Mouse (Mus musculus): Measurements from ENCODE around the gene Tcte2.

Gene Tcte2

GRCm38 (mm10) chr17:13720187-13720586 is 41.4 kb downstream of the Tcte2 start:
- no peak for DNase-seq (ENCODE audit: low read depth, low spot score)

GRCm38 (mm10) chr17:13717428-13717827 is 44.2 kb downstream of the Tcte2 start:
- no peak for DNase-seq (ENCODE audit: low read depth, low spot score)

- DNase-seq (ENCODE audit: low read depth, low spot score), result no peak
These were observed 45.3 kb downstream of the Tcte2 start for GRCm38 (mm10) chr17:13716336-13716735.

GRCm38 (mm10) chr17:13715511-13715910 is 46.1 kb downstream of the Tcte2 start:
- no peak for DNase-seq (ENCODE audit: low read depth, low spot score)

GRCm38 (mm10) chr17:13714654-13715053 is 47.0 kb downstream of the Tcte2 start:
- no peak for DNase-seq (ENCODE audit: low read depth, low spot score)

GRCm38 (mm10) chr17:13714128-13714527 is 47.5 kb downstream of the Tcte2 start:
- DNase-seq (ENCODE audit: low read depth, low spot score), result no peak

GRCm38 (mm10) chr17:13712518-13712917 is 49.1 kb downstream of the Tcte2 start:
- DNase-seq (ENCODE audit: low read depth, low spot score), result no peak

- DNase-seq (ENCODE audit: low read depth, low spot score), result no peak
These were observed 49.5 kb downstream of the Tcte2 start for GRCm38 (mm10) chr17:13712116-13712515.

GRCm38 (mm10) chr17:13711173-13711572 is 50.5 kb downstream of the Tcte2 start:
- DNase-seq (ENCODE audit: low read depth, low spot score), result no peak

GRCm38 (mm10) chr17:13705481-13705921 is 56.1 kb downstream of the Tcte2 start:
- DNase-seq (ENCODE audit: low read depth, low spot score), result no peak

- DNase-seq (ENCODE audit: low read depth, low spot score), result no peak
These were observed 57.9 kb downstream of the Tcte2 start for GRCm38 (mm10) chr17:13703611-13704320.

GRCm38 (mm10) chr17:13700131-13701016 is 61.3 kb downstream of the Tcte2 start:
- DNase-seq (ENCODE audit: low read depth, low spot score), result no peak

GRCm38 (mm10) chr17:13699716-13700115 is 61.9 kb downstream of the Tcte2 start:
- no peak for DNase-seq (ENCODE audit: low read depth, low spot score)

GRCm38 (mm10) chr17:13698194-13698593 is 63.4 kb downstream of the Tcte2 start:
- DNase-seq (ENCODE audit: low read depth, low spot score), result no peak

- no peak for DNase-seq (ENCODE audit: low read depth, low spot score)
These were observed 64.0 kb downstream of the Tcte2 start for GRCm38 (mm10) chr17:13697646-13698045.

- no peak for DNase-seq (ENCODE audit: low read depth, low spot score)
These were observed 65.7 kb downstream of the Tcte2 start for GRCm38 (mm10) chr17:13695881-13696280.

- DNase-seq (ENCODE audit: low read depth, low spot score), result no peak
These were observed 66.4 kb downstream of the Tcte2 start for GRCm38 (mm10) chr17:13695211-13695610.

GRCm38 (mm10) chr17:13694181-13694580 is 67.4 kb downstream of the Tcte2 start:
- no peak for DNase-seq (ENCODE audit: low read depth, low spot score)

GRCm38 (mm10) chr17:13687656-13688055 is 74.0 kb downstream of the Tcte2 start:
- DNase-seq (ENCODE audit: low read depth, low spot score), result no peak

- no peak for DNase-seq (ENCODE audit: low read depth, low spot score)
These were observed 74.5 kb downstream of the Tcte2 start for GRCm38 (mm10) chr17:13687086-13687485.

GRCm38 (mm10) chr17:13685621-13686020 is 76.0 kb downstream of the Tcte2 start:
- no peak for DNase-seq (ENCODE audit: low read depth, low spot score)

- DNase-seq (ENCODE audit: low read depth, low spot score), result no peak
These were observed 77.4 kb downstream of the Tcte2 start for GRCm38 (mm10) chr17:13684256-13684655.

All from c-Kit-negative CD71-positive TER-119-positive erythroid progenitor cells, embryonic 14.5 days (primary cell).